Mouse (Mus musculus) stomach, postnatal 0 days (tissue): Measurements from ENCODE around the gene Kalrn.

Experiments
- CTCF ChIP-seq: IDR thresholded peaks from 2 replicates; pipeline ENCODE4 v1.5.1; 2016; ENCODE audit warnings: antibody characterized with exemption, low read depth, mild to moderate bottlenecking, moderate library complexity
- EP300 ChIP-seq: optimal IDR thresholded peaks from 2 replicates; pipeline ENCODE3; 2016; ENCODE audit warnings: antibody characterized with exemption

DNA sequence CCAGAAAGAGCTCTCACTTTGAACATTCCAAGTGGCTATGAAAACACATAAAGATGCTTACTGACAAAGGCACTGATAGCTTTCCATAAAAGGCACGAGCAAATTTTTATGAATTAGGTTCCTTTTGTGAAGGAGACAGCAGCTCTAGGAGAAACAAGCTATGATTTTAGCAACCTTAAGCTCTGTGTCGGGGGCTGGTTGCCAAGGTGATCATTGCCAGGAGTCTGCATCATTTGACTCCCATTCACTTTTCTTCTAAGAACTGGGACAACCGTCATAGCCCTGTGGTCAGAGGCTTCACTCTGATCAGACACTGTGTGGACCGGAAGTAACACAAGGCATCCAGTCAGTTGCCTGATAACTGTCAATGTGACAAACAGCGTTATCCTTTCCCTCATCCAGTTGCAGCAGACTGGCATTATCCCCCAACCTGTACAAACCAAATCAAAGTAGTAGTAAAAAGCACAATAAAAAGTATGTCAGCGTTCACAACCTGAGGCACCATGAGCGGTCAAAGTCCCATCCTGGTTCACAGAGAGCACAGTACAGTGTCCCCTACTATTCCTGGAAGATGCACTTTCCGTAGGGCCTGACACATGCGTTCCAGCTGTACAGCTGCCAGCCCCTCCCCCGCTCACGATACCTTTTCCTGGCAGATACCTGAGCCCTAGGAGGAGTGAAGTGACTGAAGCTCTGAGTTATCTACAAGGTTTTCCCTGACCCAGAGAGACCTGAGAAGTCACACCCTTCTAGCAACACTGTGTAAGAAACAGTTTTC is 253.1 kb downstream of the Kalrn start:
- TF ChIP-seq CTCF (no peak), EP300 (no peak)
